Mouse (Mus musculus) neural tube, embryonic 14.5 days (tissue): ENCODE measurements around the gene Tbc1d22b. TPM values are rescaled to one million over a fixed set of nuclear protein-coding genes. Genes with fewer than 3 reads are reported as not detected.

Experiments
- ATAC-seq: fragments of 200-750 bp; cut with Nextera tagmentation; 2 replicates; pipeline ENCODE4 v1.8.0; 2017; ENCODE audit warnings: low read depth, mild to moderate bottlenecking, moderate TSS enrichment, moderate library complexity
- H3K27ac ChIP-seq: fragments of 300-500 bp; sonication (generic); 2 replicates; pipeline ENCODE4 v1.5.1; 2014; ENCODE audit warnings: low read depth, mild to moderate bottlenecking, control low read depth, low read length, moderate library complexity, mixed read lengths
- H3K27me3 ChIP-seq: fragments of 300-500 bp; sonication (generic); 2 replicates; pipeline ENCODE4 v1.6.1; 2014; ENCODE audit warnings: low read length; ENCODE audit not compliant: control insufficient read depth, insufficient read depth
- H3K36me3 ChIP-seq: fragments of 300-500 bp; sonication (generic); 2 replicates; pipeline ENCODE4 v1.6.1; 2014; ENCODE audit warnings: low read length, mixed read lengths; ENCODE audit not compliant: control insufficient read depth, insufficient read depth
- H3K4me1 ChIP-seq: fragments of 300-500 bp; sonication (generic); 2 replicates; pipeline ENCODE4 v1.6.1; 2014; ENCODE audit warnings: low read length; ENCODE audit not compliant: control insufficient read depth, insufficient read depth
- H3K4me2 ChIP-seq: fragments of 300-500 bp; sonication (generic); 2 replicates; pipeline ENCODE4 v1.6.1; 2014; ENCODE audit warnings: mild to moderate bottlenecking, low read depth, low read length, control low read depth
- H3K4me3 ChIP-seq: fragments of 300-500 bp; sonication (generic); 2 replicates; pipeline ENCODE4 v1.5.1; 2014; ENCODE audit warnings: low read depth, low read length, control low read depth, mixed read lengths
- H3K9ac ChIP-seq: fragments of 300-500 bp; sonication (generic); replicated peaks from 2 replicates; pipeline ENCODE4 v1.6.1; 2014; ENCODE audit warnings: low read depth, mild to moderate bottlenecking, control low read depth, low read length, mixed read lengths
- H3K9me3 ChIP-seq: fragments of 300-500 bp; sonication (generic); 2 replicates; pipeline ENCODE4 v1.6.1; 2016; ENCODE audit warnings: low read length; ENCODE audit not compliant: control insufficient read depth
- WGBS: fragments of 180-500 bp; shearing (Covaris S2); extraction: QIAGEN DNeasy Blood & Tissue Kit; methylation state at CpG from one replicate; pipeline ENCODE4 v1.1.7; 2014; 5-methylcytosine and 5-hydroxymethylcytosine counted together
- polyA plus RNA-seq: library from polyadenylated mRNA; unstranded; fragments of >200 nt; fragmentation: Nextera tagmentation; extraction: Ambion mirVana; gene quantifications from 2 replicates; pipeline ENCODE4 v1.2.1, GENCODE M21; 2014

Gene Tbc1d22b
- polyA plus RNA-seq, 1 experiment from 2014 or later, result 26.5 TPM

DNA sequence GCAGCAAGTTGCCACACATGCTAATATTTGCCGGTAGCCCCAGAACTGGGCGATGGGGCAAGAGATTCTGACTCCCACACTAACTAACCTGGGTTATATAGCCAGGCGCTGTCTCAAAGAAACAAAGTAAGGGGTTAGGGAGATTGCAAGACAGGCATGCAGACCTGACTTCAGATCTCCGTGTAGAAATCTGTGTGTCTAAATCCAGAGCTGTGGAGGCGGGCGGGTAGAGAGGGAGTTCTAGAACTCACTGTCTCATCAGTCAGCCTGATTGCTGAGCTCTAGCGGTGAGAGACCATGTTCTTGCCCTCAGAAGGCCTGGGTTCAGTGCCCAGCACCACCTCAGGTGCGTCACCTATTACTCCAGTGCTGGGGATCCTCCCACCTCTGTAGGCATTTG, 73.9 kb downstream of the Tbc1d22b start:
- Histone ChIP-seq H3K4me1 (no peaks in the 10 kb centered on the region), H3K27me3 (no peaks in the 10 kb centered on the region), H3K27ac (no peak overlapping the region), H3K4me2 (no peak overlapping the region), H3K4me3 (no peak overlapping the region), H3K36me3 (peaks cover 47% of the 10 kb centered on the region), H3K9me3 (no peaks in the 10 kb centered on the region), H3K9ac (no peak overlapping the region)
- ATAC-seq, result no peak
- WGBS, result 95% methylated on average over 8 of the region's 8 CpGs

DNA sequence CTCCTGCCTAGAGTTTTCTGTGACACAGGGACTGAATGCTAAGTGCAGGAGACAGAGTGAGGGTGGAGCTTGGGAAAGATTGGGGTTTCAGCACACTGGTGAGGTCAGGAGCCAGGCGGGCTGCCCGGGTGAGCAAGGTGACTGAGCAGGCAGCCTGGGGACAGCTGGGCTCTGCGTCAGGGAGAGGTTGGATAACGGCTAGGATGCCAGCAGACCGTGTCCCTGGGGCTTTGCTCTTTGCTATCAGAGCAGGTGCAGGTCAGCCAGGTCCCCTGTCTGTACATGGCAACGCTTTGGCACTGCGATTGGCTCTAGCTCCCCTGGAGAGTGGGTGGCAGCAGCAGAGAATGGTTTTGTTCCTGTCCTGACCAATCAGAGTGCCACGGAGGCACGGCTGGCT, 77.7 kb downstream of the Tbc1d22b start:
- WGBS, result 92% methylated on average over 9 of the region's 9 CpGs
- no peak for ATAC-seq
- Histone ChIP-seq H3K27me3 (no peaks in the 10 kb centered on the region), H3K4me2 (no peak overlapping the region), H3K9ac (no peak overlapping the region), H3K9me3 (no peaks in the 10 kb centered on the region), H3K4me1 (no peaks in the 10 kb centered on the region), H3K4me3 (no peak overlapping the region), H3K36me3 (peaks cover 65% of the 10 kb centered on the region), H3K27ac (no peak overlapping the region)

GRCm38 (mm10) chr17:29628946-29629345, 79.4 kb downstream of the Tbc1d22b start:
- ATAC-seq, result no peak
- H3K4me2 ChIP-seq, result no peak overlapping the region
- no peaks in the 10 kb centered on the region for H3K27me3 ChIP-seq

DNA sequence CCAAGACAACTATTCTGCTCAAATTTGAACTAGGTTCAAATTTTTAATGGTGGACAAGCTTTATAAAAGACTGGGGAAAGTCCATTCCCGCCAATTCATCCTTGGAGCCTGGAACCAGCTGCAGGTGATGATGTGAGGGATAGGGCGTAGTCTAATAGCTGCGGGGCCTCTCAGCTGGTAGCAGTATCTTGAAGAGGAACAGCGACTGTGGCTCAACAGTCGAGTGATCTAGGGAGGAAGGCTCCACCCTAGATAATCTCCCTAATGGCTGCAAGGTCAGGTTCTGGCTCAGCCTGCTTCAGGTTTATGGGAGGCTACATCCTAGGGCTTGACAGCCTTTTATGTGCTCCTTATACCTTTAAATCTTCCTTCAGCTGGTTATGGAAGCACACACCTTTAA, 80.0 kb downstream of the Tbc1d22b start:
- H3K9ac ChIP-seq, result no peak overlapping the region
- peaks cover 64% of the 10 kb centered on the region for H3K36me3 ChIP-seq
- H3K27ac ChIP-seq, result no peak overlapping the region
- 88% methylated on average over 5 of the region's 5 CpGs for WGBS
- H3K9me3 ChIP-seq, result no peaks in the 10 kb centered on the region
- H3K4me3 ChIP-seq, result no peak overlapping the region
- no peaks in the 10 kb centered on the region for H3K4me1 ChIP-seq
- ATAC-seq, result no peak
- H3K27me3 ChIP-seq, result no peaks in the 10 kb centered on the region
- H3K4me2 ChIP-seq, result no peak overlapping the region

More at GRCm38 (mm10) chr17:29628946-29629345, 79.4 kb downstream of the Tbc1d22b start:
- H3K36me3 ChIP-seq, result peaks cover 64% of the 10 kb centered on the region
- no peak overlapping the region for H3K9ac ChIP-seq
- H3K27ac ChIP-seq, result no peak overlapping the region
- H3K9me3 ChIP-seq, result no peaks in the 10 kb centered on the region
- H3K4me3 ChIP-seq, result no peak overlapping the region
- no peaks in the 10 kb centered on the region for H3K4me1 ChIP-seq
- WGBS, result 87% methylated on average over 5 of the region's 5 CpGs

DNA sequence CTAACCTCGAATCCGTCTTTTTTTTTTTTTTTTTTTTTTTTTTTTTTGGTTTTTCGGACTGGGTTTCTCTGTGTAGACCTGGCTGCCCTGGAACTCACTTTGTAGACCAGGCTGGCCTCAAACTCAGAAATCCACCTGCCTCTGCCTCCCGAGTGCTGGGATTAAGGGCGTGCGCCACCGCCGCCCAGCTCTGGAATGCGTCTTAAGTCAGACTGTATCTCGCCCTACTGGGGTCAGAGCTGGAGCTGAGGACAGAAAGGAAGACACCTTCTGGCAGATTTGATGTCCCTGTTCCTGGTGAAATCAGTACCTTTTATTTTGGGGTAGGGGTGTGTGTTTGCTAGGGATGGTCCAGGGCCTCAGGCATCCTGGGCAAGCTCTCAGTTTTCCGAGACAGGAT, 82.7 kb downstream of the Tbc1d22b start:
- no peak overlapping the region for H3K4me3 ChIP-seq
- WGBS, result 96% methylated on average over 11 of the region's 11 CpGs
- H3K9me3 ChIP-seq, result no peaks in the 10 kb centered on the region
- no peak overlapping the region for H3K4me2 ChIP-seq
- no peak for ATAC-seq
- no peak overlapping the region for H3K27ac ChIP-seq
- no peaks in the 10 kb centered on the region for H3K27me3 ChIP-seq
- H3K9ac ChIP-seq, result no peak overlapping the region
- H3K4me1 ChIP-seq, result no peaks in the 10 kb centered on the region
- peaks cover 63% of the 10 kb centered on the region for H3K36me3 ChIP-seq

DNA sequence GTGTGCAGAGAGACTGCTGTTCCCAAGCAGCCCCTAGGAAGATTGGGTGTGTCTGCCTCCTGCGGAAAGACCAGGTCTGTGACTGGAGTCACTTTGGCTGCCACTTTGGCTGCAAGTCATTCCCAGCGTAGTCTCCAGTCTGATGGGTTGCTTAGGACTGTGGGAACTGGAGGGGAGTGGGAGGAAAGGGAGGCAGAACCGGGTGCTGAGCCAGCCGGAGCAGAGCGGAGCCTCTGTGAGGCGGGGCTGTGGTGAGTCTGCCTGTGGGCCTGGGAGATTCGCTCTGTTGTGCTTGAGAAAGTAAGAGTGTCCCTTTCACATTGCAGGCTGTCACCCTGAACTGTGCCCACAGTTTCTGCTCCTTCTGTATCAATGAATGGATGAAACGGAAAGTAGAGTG, 85.9 kb downstream of the Tbc1d22b start:
- WGBS, result 93% methylated on average over 8 of the region's 8 CpGs
- peaks cover 49% of the 10 kb centered on the region for H3K36me3 ChIP-seq
- ATAC-seq, result no peak

DNA sequence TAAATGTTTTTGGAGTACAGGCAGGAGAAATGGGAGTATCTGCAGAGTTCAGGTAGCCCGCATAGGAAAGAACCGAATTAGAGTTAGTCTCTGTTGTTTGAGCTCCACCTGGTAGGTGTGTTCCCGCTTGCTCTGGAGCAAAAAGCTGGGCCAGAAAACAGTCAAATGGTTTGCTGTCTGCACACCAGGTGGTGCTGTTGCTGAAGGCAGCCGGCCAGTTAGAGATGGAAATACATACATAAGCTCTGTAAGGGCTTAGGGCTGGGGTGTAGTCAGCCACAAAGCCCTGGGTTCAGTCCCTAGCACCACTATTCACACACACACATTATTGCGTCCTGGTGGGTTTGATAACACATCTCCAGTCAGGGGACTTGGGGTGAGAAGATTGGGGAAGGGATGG, 86.5 kb downstream of the Tbc1d22b start:
- no peak overlapping the region for H3K4me3 ChIP-seq
- peaks cover 43% of the 10 kb centered on the region for H3K36me3 ChIP-seq
- ATAC-seq, result no peak
- 79% methylated on average over 5 of the region's 5 CpGs for WGBS
- no peak overlapping the region for H3K4me2 ChIP-seq
- no peaks in the 10 kb centered on the region for H3K9me3 ChIP-seq
- H3K9ac ChIP-seq, result no peak overlapping the region
- no peaks in the 10 kb centered on the region for H3K27me3 ChIP-seq
- H3K27ac ChIP-seq, result no peak overlapping the region
- H3K4me1 ChIP-seq, result no peaks in the 10 kb centered on the region

More for the DNA sequence above, 85.9 kb downstream of the Tbc1d22b start:
- Histone ChIP-seq H3K4me2 (no peak overlapping the region), H3K27ac (no peak overlapping the region), H3K4me3 (no peak overlapping the region), H3K27me3 (no peaks in the 10 kb centered on the region), H3K4me1 (no peaks in the 10 kb centered on the region), H3K9ac (no peak overlapping the region), H3K9me3 (no peaks in the 10 kb centered on the region)

GRCm38 (mm10) chr17:29637377-29637776, 87.8 kb downstream of the Tbc1d22b start:
- H3K4me2 ChIP-seq, result no peak overlapping the region
- no peak overlapping the region for H3K9ac ChIP-seq
- ATAC-seq, result no peak
- H3K4me1 ChIP-seq, result no peaks in the 10 kb centered on the region
- H3K9me3 ChIP-seq, result no peaks in the 10 kb centered on the region
- H3K4me3 ChIP-seq, result no peak overlapping the region
- no peak overlapping the region for H3K27ac ChIP-seq
- H3K36me3 ChIP-seq, result peaks cover 50% of the 10 kb centered on the region
- no peaks in the 10 kb centered on the region for H3K27me3 ChIP-seq
- 97% methylated on average over 4 of the region's 4 CpGs for WGBS

- Histone ChIP-seq H3K9ac (no peak overlapping the region), H3K4me1 (no peaks in the 10 kb centered on the region), H3K36me3 (peaks cover 47% of the 10 kb centered on the region), H3K4me2 (no peak overlapping the region), H3K9me3 (no peaks in the 10 kb centered on the region), H3K27me3 (no peaks in the 10 kb centered on the region), H3K27ac (no peak overlapping the region), H3K4me3 (no peak overlapping the region)
- ATAC-seq, result no peak
- 91% methylated on average over 8 of the region's 8 CpGs for WGBS
These were observed 88.3 kb downstream of the Tbc1d22b start for GRCm38 (mm10) chr17:29637895-29638294.

GRCm38 (mm10) chr17:29640971-29641370, 91.4 kb downstream of the Tbc1d22b start:
- Histone ChIP-seq H3K27me3 (no peaks in the 10 kb centered on the region), H3K27ac (no peak overlapping the region), H3K4me1 (no peaks in the 10 kb centered on the region), H3K36me3 (peaks cover 28% of the 10 kb centered on the region), H3K4me2 (no peak overlapping the region), H3K9ac (no peak overlapping the region), H3K4me3 (no peak overlapping the region), H3K9me3 (no peaks in the 10 kb centered on the region)
- no peak for ATAC-seq
- 98% methylated on average over 11 of the region's 11 CpGs for WGBS
